Mouse (Mus musculus): Measurements from ENCODE around the gene Kcnk3. TPM values are rescaled to one million over a fixed set of nuclear protein-coding genes. Genes with fewer than 3 reads are reported as not detected.
A peak's percentile ranks its signal among the peaks of the same experiment; 100 is the strongest.

The Kcnk3 gene
- polyA plus RNA-seq, 1 experiment from 2014 or later, result 0.98 TPM

DNA sequence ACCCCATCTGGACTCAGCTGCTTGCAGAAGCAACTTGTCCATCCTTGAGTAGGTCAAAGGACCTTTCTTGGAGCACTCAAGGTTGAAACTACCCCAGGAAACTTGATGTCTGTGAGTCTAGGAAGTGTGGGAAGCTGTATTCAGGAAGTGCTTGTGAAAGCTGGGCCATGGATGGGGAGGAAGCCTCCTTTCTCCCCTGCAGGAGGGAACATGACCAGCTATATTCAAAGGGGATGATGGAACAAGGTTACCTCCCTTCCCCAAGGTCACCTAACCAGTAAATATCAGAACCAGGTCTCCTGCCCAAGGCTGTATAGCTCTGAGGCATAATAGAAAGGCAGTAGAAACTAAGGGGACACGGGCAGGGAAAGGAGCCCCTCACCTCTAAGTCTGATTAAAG is 44.2 kb downstream of the Kcnk3 start:
- H3K9ac ChIP-seq (replicated peaks; ENCODE audit: low read length), result no peak overlapping the region
- no peaks in the 10 kb centered on the region for H3K9me3 ChIP-seq (replicated peaks; ENCODE audit: control insufficient read depth, low read length)
- 68% methylated on average over 1 of the region's 1 CpGs for WGBS
- H3K4me3 ChIP-seq (ENCODE audit: low read depth, low read length), result no peak overlapping the region
- H3K4me2 ChIP-seq (ENCODE audit: low read depth, low read length), result no peak overlapping the region
- no peak for DNase-seq (ENCODE audit: low spot score)
- no peak for ATAC-seq (replicated peaks; ENCODE audit: insufficient number of reproducible peaks, low FRiP score, low TSS enrichment, low read depth)
- no peaks in the 10 kb centered on the region for H3K27me3 ChIP-seq (ENCODE audit: control insufficient read depth, insufficient read depth, low read length)
- H3K4me1 ChIP-seq (ENCODE audit: control insufficient read depth, insufficient read depth, low read length), result no peaks in the 10 kb centered on the region
- no peak overlapping the region for H3K27ac ChIP-seq (replicated peaks; ENCODE audit: low read depth, low read length)
- no peaks in the 10 kb centered on the region for H3K36me3 ChIP-seq (replicated peaks; ENCODE audit: control insufficient read depth, insufficient read depth, low read depth, low read length)

DNA sequence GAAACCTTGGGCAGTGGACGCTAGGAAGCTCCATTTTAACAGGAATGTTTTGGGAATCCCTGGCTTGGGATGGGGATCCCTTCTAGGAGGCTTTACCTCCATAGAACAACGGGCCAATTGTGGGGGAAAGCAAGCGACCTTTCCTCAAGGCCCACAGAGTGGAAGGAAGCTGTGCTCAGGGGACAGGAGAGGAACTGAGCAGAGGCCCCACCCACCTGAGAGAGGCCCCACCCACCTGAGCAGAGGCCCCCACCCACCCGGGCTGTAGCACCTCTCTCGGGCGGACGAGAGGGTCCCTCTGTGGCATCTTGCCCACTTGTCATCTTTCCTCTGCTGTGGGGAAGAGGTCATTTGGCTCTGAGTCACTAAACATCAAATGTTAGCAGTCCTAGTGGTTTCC is 49.0 kb downstream of the Kcnk3 start:
- no peak overlapping the region for H3K4me3 ChIP-seq (ENCODE audit: low read depth, low read length)
- H3K36me3 ChIP-seq (replicated peaks; ENCODE audit: control insufficient read depth, insufficient read depth, low read depth, low read length), result no peaks in the 10 kb centered on the region
- ATAC-seq (replicated peaks; ENCODE audit: insufficient number of reproducible peaks, low FRiP score, low TSS enrichment, low read depth) (no peak), DNase-seq (ENCODE audit: low spot score) (no peak)
- H3K27me3 ChIP-seq (ENCODE audit: control insufficient read depth, insufficient read depth, low read length), result no peaks in the 10 kb centered on the region
- no peak overlapping the region for H3K9ac ChIP-seq (replicated peaks; ENCODE audit: low read length)
- no peak overlapping the region for H3K4me2 ChIP-seq (ENCODE audit: low read depth, low read length)
- 52% methylated on average over 7 of the region's 7 CpGs for WGBS
- no peaks in the 10 kb centered on the region for H3K4me1 ChIP-seq (ENCODE audit: control insufficient read depth, insufficient read depth, low read length)
- no peaks in the 10 kb centered on the region for H3K9me3 ChIP-seq (replicated peaks; ENCODE audit: control insufficient read depth, low read length)
- H3K27ac ChIP-seq (replicated peaks; ENCODE audit: low read depth, low read length), result no peak overlapping the region

DNA sequence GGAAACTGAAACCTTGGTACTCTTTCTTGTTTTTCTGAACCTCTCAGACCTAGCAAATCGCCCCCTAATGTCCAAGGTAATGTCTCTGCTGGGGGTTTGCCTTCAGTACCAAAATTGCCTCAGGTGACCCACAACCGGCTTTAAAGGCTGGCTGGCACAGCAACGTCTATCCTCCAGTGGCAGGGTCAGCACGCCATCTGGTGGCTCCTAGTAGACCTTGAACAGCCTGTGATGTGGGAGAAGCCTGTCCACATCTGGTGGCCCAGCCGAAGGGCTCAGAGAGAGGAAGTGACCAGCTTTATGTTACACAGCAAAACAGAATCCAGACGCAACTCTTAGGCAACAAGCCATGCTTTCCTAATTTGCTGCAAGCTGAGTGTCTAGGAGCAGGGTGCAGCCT is 50.1 kb downstream of the Kcnk3 start:
- H3K27me3 ChIP-seq (ENCODE audit: control insufficient read depth, insufficient read depth, low read length), result no peaks in the 10 kb centered on the region
- no peak overlapping the region for H3K4me3 ChIP-seq (ENCODE audit: low read depth, low read length)
- WGBS, result 1% methylated on average over 6 of the region's 6 CpGs
- no peak overlapping the region for H3K9ac ChIP-seq (replicated peaks; ENCODE audit: low read length)
- no peak overlapping the region for H3K4me2 ChIP-seq (ENCODE audit: low read depth, low read length)
- no peaks in the 10 kb centered on the region for H3K4me1 ChIP-seq (ENCODE audit: control insufficient read depth, insufficient read depth, low read length)
- no peaks in the 10 kb centered on the region for H3K9me3 ChIP-seq (replicated peaks; ENCODE audit: control insufficient read depth, low read length)
- no peak overlapping the region for H3K27ac ChIP-seq (replicated peaks; ENCODE audit: low read depth, low read length)
- no peaks in the 10 kb centered on the region for H3K36me3 ChIP-seq (replicated peaks; ENCODE audit: control insufficient read depth, insufficient read depth, low read depth, low read length)
- ATAC-seq (replicated peaks; ENCODE audit: insufficient number of reproducible peaks, low FRiP score, low TSS enrichment, low read depth) (peak; percentile 70; the same call in 1 of the 2 replicates), DNase-seq (ENCODE audit: low spot score) (peak; percentile 83)

DNA sequence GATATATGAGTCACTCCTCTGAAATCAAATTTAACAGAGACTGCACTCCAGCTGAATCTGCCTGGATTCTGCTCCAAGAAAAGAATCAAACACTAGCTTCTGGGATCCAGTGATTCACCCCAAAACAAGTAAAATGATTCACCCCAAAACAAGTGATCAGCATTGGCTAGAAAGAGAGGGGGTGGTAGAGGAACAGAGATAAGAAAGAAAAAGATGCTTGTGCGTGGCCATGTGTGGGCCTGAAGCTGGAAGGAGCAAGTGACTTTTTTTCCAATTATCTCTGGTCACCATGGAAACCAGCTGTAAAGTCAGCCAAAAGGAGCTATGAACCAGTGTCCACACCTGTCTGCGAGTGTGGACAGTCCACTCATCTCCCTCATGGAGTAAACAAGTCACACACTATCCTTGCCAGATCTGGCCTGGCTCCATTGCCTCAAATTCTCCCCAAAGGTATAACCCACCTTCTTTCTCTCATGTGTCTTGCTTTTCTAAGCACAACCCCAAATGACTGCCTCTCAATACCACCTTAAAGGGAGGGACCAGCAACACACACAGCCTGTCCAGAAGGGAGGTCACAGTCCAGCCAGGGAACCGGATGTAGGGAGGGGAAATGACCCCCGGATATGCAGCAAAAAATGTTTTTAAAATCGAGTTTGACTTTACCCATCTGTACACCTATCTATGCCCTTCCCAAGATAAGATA is 55.7 kb downstream of the Kcnk3 start:
- Histone ChIP-seq H3K4me1 (ENCODE audit: control insufficient read depth, insufficient read depth, low read length) (no peaks in the 10 kb centered on the region), H3K9ac (replicated peaks; ENCODE audit: low read length) (no peak overlapping the region), H3K4me2 (ENCODE audit: low read depth, low read length) (no peak overlapping the region), H3K4me3 (ENCODE audit: low read depth, low read length) (no peak overlapping the region), H3K27me3 (ENCODE audit: control insufficient read depth, insufficient read depth, low read length) (no peaks in the 10 kb centered on the region), H3K27ac (replicated peaks; ENCODE audit: low read depth, low read length) (no peak overlapping the region), H3K36me3 (replicated peaks; ENCODE audit: control insufficient read depth, insufficient read depth, low read depth, low read length) (no peaks in the 10 kb centered on the region), H3K9me3 (replicated peaks; ENCODE audit: control insufficient read depth, low read length) (no peaks in the 10 kb centered on the region)
- 64% methylated on average over 5 of the region's 5 CpGs for WGBS
- DNase-seq (ENCODE audit: low spot score) (no peak), ATAC-seq (replicated peaks; ENCODE audit: insufficient number of reproducible peaks, low FRiP score, low TSS enrichment, low read depth) (no peak)

DNA sequence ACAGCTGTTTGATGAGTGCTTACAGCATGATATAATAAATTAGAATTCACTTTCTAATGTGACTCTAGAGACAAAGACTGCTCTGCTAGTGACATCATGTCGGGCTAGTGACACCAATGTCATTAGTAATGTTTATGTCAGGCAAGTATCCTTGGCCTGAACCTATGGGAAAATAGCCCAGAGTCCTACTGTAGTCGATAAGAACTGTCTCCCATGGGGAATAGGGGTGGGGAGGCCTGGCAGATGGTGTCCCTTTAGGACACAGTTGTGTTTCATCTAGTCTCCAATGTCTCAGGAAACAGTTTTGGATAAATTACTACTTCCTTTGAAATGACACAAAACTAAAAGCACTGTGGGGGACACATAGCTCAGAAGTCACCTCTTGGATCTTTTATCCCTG is 58.1 kb downstream of the Kcnk3 start:
- Histone ChIP-seq H3K27me3 (ENCODE audit: control insufficient read depth, insufficient read depth, low read length) (no peaks in the 10 kb centered on the region), H3K4me2 (ENCODE audit: low read depth, low read length) (no peak overlapping the region), H3K4me3 (ENCODE audit: low read depth, low read length) (no peak overlapping the region), H3K9ac (replicated peaks; ENCODE audit: low read length) (no peak overlapping the region), H3K4me1 (ENCODE audit: control insufficient read depth, insufficient read depth, low read length) (no peaks in the 10 kb centered on the region), H3K27ac (replicated peaks; ENCODE audit: low read depth, low read length) (no peak overlapping the region), H3K9me3 (replicated peaks; ENCODE audit: control insufficient read depth, low read length) (no peaks in the 10 kb centered on the region), H3K36me3 (replicated peaks; ENCODE audit: control insufficient read depth, insufficient read depth, low read depth, low read length) (no peaks in the 10 kb centered on the region)
- WGBS, result 64% methylated on average over 2 of the region's 2 CpGs
- DNase-seq (ENCODE audit: low spot score), result no peak
- ATAC-seq (replicated peaks; ENCODE audit: insufficient number of reproducible peaks, low FRiP score, low TSS enrichment, low read depth), result no peak

DNA sequence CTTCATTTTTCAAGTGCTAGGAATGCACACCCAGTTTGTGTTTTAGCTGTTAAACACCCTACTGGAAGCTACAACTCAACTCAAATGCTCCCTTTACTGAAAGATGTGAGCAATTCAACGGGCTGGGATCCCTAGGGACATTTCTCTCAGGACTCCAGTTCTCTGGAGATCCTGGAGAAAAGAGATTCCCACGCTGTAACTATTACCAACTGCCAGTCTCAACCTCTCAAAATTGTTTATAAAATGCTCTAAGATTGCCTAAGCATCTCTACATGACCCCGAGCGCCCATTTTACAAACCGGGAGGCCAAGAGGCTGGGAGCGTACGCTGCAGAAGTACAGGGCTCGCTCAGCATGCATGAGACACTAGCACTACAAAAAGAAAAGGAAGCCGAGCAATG is 59.4 kb downstream of the Kcnk3 start:
- WGBS, result 16% methylated on average over 9 of the region's 9 CpGs

DNA sequence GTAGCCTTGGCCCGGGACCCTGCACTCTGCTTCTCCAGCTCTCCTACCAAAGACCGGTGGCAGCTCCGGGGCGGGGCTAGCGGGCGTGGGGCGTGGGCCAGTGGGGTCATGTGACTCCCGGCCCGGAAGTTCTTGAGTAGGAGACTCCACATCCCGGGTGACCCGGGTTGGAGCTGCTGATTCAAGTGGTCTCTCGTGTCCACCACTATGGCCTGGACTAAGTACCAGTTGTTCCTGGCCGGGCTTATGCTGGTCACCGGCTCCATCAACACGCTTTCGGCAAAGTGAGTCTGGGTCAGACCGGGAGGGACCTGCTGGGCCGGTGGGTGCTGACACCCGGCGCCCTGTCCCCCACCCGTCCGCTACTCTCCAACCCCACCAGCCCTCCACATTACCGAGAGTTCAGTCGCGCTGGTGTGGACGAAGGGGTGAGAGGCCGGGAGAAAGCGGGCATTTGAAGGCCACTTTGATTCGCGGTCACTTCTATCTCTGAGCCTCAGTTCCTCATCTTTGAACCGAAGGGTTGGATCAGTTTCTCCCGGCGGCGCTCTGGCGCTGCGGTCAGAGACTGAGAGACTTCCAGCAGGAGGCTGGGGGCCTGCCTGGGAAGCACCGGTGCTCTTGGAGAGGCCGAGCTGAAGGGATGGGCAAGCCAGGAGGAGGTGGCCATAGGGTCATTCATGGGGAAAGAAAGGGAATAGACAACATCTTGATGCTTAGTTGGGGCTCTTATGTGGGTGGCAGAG is 60.0 kb downstream of the Kcnk3 start, which contains the start of gene Slc35f6:
Gene Slc35f6 (plus strand): TSS at position 119 of the 746 bp plus-strand sequence.
- Histone ChIP-seq H3K27ac (replicated peaks; ENCODE audit: low read depth, low read length) (peak within 1 kb of the TSS; percentile 13; the same call in 1 of the 2 replicates), H3K9ac (replicated peaks; ENCODE audit: low read length) (peak within 1 kb of the TSS; percentile 73), H3K27me3 (ENCODE audit: control insufficient read depth, insufficient read depth, low read length) (no peaks in the 10 kb centered on the region), H3K4me3 (ENCODE audit: low read depth, low read length) (peak within 1 kb of the TSS; percentile 68), H3K4me2 (ENCODE audit: low read depth, low read length) (peak within 1 kb of the TSS; percentile 81), H3K36me3 (replicated peaks; ENCODE audit: control insufficient read depth, insufficient read depth, low read depth, low read length) (no peaks in the 10 kb centered on the region), H3K9me3 (replicated peaks; ENCODE audit: control insufficient read depth, low read length) (no peaks in the 10 kb centered on the region), H3K4me1 (ENCODE audit: control insufficient read depth, insufficient read depth, low read length) (no peaks in the 10 kb centered on the region)
- under 1% methylated on average over 38 of the region's 38 CpGs for WGBS
- DNase-seq (ENCODE audit: low spot score), result peak; percentile 91
- ATAC-seq (replicated peaks; ENCODE audit: insufficient number of reproducible peaks, low FRiP score, low TSS enrichment, low read depth), result peak; percentile 74

More for the DNA sequence above, 59.4 kb downstream of the Kcnk3 start:
- ATAC-seq (replicated peaks; ENCODE audit: insufficient number of reproducible peaks, low FRiP score, low TSS enrichment, low read depth), result no peak
- Histone ChIP-seq H3K9ac (replicated peaks; ENCODE audit: low read length) (peak overlapping the region; percentile 30; the same call in 1 of the 2 replicates), H3K4me1 (ENCODE audit: control insufficient read depth, insufficient read depth, low read length) (no peaks in the 10 kb centered on the region), H3K4me2 (ENCODE audit: low read depth, low read length) (peak overlapping the region; percentile 49), H3K36me3 (replicated peaks; ENCODE audit: control insufficient read depth, insufficient read depth, low read depth, low read length) (no peaks in the 10 kb centered on the region), H3K4me3 (ENCODE audit: low read depth, low read length) (peak overlapping the region; percentile 68), H3K9me3 (replicated peaks; ENCODE audit: control insufficient read depth, low read length) (no peaks in the 10 kb centered on the region), H3K27me3 (ENCODE audit: control insufficient read depth, insufficient read depth, low read length) (no peaks in the 10 kb centered on the region), H3K27ac (replicated peaks; ENCODE audit: low read depth, low read length) (no peak overlapping the region)
- no peak for DNase-seq (ENCODE audit: low spot score)

DNA sequence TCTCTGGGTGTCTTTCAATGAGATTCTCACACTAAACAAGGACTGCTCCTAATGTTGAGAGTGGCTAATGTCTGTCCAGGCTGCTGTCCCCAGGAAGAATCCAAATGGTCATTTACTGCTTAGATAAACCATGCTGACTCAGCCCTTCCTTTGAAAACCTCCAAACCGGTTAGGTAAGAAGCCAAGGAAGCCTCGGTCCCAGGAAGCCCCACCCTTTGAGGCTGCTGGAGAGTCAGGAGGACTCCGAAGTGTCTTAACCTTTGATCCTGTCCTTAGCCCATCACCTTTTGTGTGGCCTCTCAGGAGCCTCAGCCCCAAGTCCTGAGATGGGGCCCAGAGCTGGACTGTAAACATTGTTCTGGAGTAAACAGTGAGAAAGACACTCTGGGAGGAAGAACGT is 61.6 kb downstream of the Kcnk3 start:
- no peak overlapping the region for H3K9ac ChIP-seq (replicated peaks; ENCODE audit: low read length)
- H3K4me3 ChIP-seq (ENCODE audit: low read depth, low read length), result no peak overlapping the region
- H3K36me3 ChIP-seq (replicated peaks; ENCODE audit: control insufficient read depth, insufficient read depth, low read depth, low read length), result no peaks in the 10 kb centered on the region
- H3K9me3 ChIP-seq (replicated peaks; ENCODE audit: control insufficient read depth, low read length), result no peaks in the 10 kb centered on the region
- no peaks in the 10 kb centered on the region for H3K4me1 ChIP-seq (ENCODE audit: control insufficient read depth, insufficient read depth, low read length)
- H3K4me2 ChIP-seq (ENCODE audit: low read depth, low read length), result no peak overlapping the region
- DNase-seq (ENCODE audit: low spot score) (no peak), ATAC-seq (replicated peaks; ENCODE audit: insufficient number of reproducible peaks, low FRiP score, low TSS enrichment, low read depth) (no peak)
- no peak overlapping the region for H3K27ac ChIP-seq (replicated peaks; ENCODE audit: low read depth, low read length)
- 68% methylated on average over 4 of the region's 4 CpGs for WGBS
- H3K27me3 ChIP-seq (ENCODE audit: control insufficient read depth, insufficient read depth, low read length), result no peaks in the 10 kb centered on the region

Measured in embryonic facial prominence, embryonic 11.5 days (tissue).